Mouse (Mus musculus) embryo, embryonic 10 days (tissue): ENCODE data around the gene Snx9.
A peak's percentile ranks its signal among the peaks of the same experiment; 100 is the strongest.

ENCODE experiments used
- DNase-seq: peaks from one replicate; pipeline ENCODE4 v3.0.0-alpha.2; 2015; ENCODE audit warnings: low spot score

Gene Snx9

DNA sequence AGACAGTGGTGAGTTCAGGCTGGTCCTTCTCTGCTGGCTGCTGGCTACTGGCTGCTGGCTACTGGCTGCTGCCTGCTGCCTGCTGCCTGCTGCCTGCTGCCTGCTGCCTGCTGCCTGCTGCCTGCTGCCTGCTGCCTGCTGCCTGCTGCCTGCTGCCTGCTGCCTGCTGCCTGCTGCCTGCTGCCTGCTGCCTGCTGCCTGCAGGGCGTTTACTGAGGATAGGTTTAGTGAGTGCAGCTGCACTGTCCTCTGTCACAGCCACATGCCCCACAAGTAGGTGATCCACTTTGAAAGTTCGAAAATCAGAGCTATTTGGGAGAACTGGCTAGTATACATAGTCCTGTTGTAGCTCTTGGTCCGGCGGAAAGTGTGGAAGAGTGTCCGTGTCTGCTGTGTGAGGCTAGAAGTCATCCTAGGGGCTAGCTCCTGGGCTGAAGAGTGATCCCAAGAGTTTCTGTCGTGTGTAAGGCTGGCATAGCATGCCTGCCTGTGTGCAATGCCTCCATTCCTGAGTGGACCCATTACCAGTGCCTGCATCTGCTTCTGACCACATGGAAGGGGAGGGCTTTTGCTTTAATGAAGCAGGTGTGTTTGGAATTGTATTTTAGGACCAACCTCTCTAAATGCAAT lies 45.2 kb downstream of the Snx9 start:
- no peak for DNase-seq

DNA sequence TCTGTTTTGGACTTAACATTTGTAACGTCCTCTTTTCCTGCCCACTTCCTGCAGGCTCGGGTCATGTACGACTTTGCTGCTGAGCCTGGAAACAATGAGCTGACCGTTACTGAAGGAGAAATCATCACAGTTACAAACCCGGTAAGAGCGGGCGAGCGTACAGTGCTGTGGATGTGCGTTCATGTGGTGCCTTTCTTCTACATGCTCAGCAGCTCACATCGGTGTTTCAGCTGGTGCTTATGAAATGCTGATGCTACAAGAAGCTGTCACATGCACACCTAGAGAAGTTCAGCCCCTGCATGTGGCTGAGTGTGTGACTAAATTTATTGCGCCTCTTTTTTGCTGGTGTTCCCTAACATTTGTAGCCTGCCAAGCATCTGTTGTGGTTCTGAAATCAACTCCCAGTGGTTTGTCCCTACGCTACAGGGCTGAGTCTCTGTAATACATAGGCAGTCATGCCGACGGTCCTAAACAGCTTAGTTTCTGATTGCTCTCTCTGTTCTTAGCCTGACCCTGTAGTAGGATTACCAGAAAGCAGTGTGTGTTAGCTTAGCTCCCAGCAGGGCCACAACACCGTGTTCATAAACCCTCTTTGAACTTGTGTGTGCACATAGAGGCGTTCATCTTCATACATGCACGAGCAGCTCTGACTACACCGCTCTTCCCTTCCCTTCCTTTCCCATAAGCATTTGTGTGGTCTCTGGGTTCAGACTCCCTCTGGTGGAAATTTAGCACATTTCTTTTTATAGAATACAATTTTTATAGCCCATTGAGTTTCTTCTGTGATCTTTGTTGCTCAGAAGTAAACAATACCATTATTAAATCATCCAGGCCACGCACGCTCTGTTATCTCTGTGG lies 46.0 kb downstream of the Snx9 start:
- peak; percentile 27 for DNase-seq

DNA sequence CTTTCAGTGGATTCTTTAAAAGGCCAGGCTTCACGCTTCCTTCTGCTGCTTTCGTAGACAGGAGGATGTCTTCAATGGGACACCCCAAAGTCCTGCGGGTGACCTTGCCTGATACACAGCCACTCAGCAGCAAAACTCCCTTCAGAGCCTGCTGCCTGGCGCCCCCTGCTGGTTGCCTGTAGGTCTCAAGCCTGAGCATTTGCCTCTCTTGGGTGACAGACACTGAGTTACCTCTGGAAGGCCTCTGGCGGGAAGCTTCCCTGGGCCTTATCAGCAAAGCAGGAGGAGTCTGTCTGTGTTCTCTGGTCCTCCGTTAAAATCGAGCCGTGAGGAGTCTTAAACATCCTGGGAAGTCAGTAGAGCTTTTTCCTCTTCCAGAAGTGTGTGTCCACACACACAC lies 49.3 kb downstream of the Snx9 start:
- peak; percentile 83 for DNase-seq

DNA sequence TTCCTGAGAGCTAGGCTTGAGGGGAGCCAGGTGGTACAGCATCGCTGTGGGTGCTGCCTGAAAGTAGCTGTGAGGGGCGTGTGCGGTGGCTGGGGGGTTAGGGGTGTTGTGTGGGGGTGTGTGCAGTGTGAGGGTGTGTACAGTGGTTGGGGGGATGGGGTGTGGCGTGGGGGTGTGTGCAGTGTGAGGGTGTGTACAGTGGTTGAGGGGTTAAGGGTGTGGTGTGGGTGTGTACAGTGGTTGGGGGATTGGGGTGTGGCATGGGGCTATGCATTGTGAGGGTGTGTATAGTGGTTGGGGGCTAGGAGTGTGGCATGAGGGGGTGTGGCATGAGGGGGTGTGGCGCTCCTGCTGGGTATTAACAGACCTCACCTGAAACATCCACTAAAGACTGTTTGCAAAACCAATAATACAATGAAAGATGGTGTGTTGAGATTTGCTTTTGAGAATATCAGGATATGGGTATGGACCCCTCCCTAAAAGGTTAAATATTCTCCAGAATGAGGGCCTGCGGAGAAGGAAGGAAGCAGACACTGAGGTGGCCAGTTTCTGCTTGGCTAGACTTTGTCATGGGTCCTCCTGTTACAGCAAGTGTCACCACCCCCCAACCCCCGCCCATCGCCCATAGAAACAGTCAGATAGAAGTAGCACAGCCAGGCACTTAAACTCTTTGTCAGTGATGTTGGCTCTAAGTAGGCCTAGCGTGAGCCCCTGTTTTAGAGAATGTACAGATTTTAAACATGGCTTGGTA lies 51.0 kb downstream of the Snx9 start:
- no peak for DNase-seq

DNA sequence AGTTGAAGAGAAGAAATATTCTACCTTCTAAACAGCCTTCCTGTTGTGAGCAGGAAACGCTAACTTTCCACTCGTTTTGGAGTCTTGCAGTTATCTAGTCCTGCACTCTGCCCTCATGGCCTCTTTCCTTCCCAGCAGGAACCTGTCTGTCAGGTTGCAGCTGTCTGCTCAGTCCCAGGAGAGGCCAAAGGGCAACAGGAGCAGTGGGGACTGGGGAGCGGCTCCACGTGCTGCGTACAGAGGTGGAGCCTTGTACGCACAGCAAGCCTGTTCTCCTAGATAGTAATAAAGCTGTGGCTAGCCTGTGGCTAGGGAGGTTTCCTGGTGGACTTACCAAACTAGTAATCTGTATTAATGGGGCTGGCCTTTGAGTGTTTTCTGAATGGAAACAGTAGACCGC lies 52.0 kb downstream of the Snx9 start:
- DNase-seq = peak; percentile 81

DNA sequence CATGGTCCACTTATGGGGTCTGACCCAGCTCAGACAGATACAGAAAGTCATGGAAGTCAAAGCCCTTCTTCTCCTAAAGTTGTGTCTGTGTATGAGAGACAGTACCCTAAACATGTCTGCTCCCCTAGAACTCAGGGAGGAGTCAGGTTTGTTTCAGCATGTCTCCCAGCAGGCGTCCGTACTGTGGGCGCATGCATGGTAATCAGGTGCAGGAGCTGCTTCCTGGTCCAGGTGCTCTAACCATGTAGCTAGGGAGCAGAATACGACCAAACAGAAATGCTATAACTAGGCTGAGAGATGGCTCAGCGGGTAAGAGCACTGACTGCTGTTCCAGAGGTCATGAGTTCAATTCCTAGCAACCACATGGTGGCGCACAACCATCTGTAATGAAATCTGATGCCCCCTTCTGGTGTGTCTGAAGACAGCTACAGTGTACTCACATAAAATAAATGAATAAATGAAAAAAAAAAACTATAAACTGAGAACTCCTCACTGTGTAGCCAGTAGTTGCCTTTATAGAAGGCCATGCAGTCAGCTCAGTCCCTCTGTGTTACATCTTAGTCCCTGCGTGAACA lies 52.5 kb downstream of the Snx9 start:
- DNase-seq = no peak

DNA sequence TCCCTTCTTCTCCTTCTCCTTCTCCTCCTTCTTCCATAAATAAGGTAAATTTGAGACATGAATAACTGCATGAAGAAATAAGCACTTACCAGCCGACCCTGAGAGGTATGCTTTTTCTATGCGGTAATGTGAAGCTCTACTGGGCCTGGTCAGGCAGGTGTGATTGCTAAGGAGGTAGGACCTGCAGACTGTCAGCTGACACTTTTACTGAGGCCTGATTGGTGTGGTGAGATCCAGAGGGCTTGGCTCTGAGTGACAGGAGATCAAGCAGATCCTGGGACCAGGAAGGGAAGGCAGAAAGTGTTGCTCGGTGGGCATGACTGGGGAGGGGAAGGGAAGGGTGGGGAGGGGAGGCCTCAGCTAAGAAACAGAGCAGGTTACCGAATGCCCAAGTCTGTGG lies 54.9 kb downstream of the Snx9 start:
- DNase-seq = no peak

DNA sequence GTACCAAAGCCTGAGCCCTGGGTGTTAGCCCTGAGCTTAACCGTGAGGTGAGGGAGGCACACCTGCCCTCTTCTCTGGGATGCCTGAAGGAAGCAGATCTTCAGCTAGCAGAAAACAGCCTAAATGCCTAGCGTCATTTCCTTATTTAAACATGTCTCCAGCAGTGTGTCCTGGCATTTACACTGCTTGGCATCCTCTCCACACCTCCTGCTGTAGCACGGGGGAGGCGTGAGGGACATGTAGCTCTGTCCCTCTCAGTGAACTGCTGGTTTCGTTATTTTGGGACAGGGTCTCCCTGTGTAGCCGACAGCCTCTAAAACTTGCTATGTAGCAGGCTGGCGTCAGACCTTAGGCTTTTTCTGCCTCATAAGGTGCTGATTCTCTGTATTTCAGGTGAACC lies 55.5 kb downstream of the Snx9 start:
- no peak for DNase-seq

DNA sequence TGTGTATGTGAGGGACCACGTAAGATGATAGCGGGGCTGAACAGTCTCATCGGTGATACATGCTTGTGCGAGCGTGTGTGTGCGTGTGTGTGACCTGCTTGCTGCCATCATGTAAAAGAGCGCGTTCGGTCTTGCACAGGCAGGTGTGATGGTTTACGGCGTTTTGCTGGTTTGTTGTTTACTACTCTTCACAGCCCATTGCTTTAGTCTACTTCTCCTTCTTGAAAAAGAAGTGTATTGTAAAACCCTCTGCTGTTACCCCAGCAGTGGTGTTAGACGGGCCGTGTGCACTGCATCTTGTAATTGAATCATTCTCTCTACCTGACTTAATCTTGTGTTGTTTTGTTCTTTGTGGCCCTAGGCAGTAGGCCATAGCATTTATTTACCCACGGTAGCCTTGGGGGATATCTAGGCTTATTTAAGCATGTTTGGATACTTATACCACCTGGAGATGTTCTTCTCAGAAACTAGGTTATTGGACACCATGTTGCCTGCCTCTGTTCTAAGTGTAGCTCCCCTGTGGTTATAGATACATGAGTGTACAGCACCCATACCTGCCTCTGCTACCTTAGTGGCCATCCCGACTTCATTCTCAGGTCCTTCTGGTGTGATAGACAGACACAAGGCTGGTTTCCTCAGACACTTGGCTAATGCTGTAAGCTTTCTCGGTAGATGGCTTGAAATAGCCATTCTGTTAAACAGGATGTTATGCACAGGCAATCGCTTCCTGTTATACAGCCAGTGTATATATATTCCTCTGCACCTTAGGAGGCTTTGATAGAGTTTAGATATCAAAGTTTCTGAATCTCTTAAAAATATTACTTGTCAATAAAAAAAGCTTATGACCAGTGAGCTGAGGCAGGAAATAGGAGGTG lies 56.4 kb downstream of the Snx9 start:
- DNase-seq = no peak

DNA sequence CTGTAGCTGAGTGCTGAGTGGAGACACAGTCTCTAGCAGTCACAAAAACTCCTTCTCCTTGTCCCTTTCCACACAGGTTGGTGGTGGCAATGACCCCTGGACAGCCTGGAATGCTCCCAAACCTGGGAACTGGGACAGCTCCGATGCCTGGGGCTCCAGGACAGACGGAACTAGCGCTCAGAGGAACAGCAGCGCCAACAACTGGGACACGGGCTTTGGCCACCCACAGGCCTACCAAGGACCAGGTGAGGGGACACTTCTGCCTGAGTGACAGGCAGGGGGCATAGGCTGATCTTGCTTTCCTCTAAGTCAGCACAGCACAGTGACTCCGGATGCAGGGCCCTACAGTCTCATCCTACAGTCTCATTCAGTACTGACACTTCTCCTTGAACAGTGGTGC lies 58.1 kb downstream of the Snx9 start:
- no peak for DNase-seq

DNA sequence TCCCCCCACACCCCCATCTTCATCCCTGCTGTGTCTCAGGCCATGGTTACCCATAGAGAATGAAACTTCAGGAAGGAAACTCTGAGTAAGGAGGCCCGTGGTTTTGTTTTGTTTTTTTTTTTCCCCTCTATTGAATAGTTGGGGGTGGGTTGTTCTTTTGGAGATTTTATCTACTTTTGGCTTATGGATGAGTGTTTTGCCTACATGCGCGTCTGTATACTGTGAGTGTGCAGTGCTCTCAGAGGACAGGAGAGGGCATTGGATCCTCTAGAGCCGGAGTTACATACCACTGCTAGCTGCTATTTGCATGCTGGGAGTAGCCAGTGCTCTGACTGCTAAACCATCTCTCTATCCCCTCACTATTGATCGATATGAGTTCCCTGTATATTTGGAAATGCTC lies 60.3 kb downstream of the Snx9 start:
- no peak for DNase-seq

DNA sequence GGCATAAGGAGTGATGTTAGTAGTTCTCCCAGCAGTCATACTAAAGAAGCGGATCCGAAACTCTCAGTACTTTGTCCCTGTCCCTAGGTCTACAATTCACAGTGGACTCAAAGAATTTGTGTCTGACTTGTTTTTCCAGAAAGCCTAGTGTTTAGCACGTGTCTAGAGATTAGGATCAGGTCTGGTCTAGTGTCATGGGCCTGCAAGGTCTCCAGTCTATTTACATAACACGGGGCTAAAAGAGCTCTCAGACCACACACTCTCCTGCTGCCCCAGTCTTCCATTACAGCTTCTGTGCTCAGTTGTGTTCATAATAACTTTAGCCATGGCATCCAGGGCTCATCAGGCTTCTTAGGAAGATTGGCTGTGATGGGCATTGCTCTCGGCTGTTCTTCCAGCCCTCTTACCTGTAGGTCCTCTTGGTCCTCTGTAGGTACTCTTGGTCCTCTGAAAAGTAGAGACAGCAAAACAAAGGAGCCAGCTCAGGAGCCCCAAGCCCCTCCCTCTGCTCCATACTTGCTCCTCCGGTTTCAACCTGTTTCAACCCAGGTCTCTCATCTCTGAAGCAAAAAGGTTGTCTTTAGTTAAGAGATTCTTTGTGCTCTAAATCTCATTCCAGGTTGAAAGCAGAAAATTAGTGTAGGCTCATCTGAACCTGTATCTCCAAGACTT lies 62.6 kb downstream of the Snx9 start:
- no peak for DNase-seq

DNA sequence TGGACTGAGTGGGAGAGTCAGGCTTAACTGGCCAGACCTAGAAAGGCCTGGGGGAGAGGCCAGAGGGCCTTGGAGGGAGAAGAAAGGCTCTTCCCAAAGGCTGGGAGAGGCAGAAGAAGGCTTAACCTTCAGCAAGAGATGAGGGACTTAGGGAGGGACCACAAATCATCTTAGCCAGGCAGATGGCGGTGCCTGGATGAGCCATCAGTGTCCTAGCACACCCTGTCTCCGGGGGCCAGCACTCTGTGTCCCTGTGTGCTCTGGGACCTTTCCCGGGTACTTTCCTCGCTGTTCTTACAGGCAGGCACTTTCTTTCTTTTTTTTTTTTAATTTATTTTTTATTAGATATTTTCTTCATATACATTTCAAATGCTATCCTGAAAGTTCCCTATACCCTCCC lies 68.6 kb downstream of the Snx9 start:
- DNase-seq = no peak

DNA sequence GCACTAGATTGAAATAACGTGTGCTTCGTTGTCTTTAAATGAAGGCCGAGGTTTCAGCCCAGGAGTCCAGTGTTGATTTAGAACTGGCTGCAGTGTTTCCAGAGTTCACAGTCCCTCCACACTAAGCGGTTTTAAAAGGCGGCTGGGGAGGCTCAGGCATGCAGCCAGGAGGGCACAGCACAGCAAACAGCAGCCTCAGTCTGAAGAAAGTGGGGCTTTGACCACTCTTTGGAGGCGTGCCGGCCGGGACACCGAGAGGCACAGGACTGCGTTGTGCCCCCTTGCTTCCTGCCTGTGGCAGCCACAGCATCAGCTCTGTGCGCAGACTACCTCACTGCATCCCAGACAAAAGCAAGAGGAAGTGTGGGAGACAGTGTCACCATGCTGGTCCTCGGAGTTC lies 70.5 kb downstream of the Snx9 start:
- no peak for DNase-seq

DNA sequence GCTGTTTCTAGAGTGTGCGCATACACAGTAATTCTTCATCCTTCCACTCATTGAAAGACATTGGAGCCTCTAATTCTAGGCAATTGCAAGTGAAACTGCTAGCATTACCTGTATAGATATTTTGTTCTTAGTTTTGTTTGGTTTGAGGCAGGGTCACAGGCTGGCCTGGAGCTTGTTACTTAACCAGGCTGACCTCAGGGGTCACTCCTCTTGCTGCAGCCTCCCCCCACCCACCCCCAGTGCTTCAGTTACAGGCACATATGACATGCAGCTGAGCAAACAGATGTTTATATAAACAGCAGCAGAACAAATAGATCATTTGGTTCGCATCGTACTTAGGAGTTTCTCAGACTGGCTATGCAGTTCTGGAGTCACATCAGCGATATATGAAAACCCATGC lies 71.7 kb downstream of the Snx9 start:
- no peak for DNase-seq

DNA sequence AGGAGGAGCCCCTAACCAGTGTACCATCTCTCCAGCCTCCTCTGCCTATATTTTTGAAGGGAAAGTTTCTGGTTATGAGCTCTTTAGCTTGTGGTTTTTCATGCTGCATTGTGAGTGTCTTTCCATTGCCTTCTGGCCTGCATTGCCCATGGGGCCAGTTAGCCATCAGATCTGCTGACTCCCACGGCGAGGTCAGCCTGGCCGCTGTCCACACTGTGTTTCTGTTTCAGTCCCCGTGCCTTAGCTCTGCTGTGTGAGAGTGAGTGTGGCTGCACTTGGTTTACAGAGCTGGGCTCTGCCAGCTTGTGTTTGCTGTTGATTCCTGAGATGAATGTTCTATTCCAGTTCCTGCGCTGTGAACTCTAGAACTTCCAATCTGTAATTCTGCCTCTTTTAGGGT lies 73.1 kb downstream of the Snx9 start:
- DNase-seq = no peak

DNA sequence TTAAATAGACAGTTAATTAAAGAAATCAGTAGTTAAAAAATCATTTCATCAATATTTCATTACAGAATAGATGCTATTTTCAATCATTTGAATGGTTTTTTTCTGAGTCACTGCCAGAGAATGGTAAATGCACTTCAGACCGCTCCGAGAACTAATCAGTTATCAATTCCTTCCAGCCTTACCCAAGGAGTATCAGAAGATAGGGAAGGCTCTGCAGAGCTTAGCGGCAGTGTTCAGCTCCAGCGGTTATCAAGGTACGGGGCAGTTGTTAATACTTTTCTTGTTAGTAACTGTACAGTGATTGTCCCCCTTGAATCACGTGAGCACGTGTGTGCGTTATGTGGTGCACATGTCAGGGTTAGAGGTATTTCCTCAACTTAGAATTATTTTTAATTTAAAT lies 80.8 kb downstream of the Snx9 start:
- no peak for DNase-seq

DNA sequence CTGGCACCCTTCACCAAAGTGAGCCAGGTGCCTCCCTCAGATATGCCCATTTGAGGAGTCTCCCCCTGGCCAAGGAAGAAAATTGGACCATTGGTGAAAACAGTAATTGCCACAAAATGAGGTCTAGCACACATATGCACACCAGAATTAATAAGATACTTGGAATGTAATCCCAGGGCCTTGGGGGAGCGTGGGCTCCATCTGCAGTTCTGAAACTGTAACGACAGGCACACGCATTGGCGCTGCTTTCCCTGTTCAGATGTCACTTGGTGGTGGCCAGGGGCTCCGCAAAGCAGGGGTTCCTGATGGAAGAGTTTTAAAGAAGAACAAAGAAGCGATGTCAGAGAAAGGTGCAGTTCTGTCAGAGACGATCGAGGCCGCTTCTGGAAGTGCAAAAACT lies 82.2 kb downstream of the Snx9 start:
- DNase-seq = peak; percentile 48

DNA sequence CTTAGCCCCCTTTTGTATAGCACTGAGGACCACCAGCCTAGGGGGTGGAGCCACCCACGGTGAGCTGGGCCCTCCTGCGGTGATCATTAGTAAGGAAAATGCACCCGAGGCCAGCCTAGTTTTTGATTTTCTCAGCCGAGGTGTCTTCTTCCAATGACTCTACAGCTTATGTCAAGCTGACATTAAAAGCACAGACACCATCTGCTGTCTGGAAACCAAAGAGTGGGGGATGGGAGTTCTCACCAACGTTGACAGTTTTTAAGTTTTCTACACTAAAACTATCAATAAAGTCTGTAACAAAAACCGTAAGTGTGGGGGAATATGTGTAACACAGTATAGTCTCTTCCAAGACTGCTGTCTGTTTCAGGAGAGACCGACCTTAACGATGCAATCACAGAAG lies 83.1 kb downstream of the Snx9 start:
- no peak for DNase-seq

DNA sequence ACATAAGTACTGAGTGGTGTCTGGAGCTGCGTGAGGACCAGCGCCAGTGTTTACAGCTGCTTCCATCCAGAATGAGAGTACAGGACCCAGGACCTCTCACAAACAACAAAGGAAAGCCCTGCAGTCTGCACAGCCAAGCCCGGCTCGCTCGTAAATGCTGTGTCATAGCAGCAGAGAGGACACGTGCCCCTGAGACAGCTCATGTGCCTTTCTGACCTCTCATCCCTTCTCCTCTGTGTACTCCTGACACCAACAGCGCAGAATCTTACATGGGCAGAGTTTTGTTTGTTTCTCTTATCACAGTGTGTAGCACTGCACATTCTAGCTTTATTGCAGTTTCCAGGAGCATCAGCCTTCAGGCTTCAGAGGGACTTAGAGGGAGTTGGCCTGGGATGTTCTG lies 85.6 kb downstream of the Snx9 start:
- no peak for DNase-seq

DNA sequence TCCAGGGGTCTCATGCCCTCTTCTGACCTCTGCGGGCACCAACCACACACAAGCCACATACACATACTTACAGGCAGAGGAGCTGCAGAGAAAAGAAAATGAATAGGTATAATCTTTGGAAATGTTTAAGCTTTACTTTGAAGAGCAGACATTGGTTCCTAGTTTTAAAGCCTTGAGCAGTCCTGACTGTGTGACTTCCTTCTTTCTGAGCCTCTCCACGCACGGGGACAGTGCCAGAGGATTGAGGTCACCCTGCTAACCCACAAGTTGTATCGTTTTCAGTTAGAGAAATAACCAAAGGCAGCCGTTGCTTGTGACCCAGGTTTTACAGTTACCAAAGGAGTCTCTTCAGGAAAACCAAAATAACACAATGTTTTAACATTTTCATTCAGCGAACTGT lies 87.9 kb downstream of the Snx9 start:
- no peak for DNase-seq
